Mouse (Mus musculus) forebrain, embryonic 14.5 days (tissue): Measurements from ENCODE around the gene Clrn1. TPM values are rescaled to one million over a fixed set of nuclear protein-coding genes. Genes with fewer than 3 reads are reported as not detected.
"Not testable (repeated sequence)": the region's sequence is repeated elsewhere in the genome, so short reads cannot be mapped to it uniquely, and the experiment has no call there.

Experiments
- ATAC-seq: fragments of 200-750 bp; cut with Nextera tagmentation; 2 replicates; pipeline ENCODE4 v1.8.0; 2017; ENCODE audit warnings: mild to moderate bottlenecking, moderate library complexity
- DNase-seq: peaks from one replicate; pipeline ENCODE4 v3.0.0-alpha.2; 2015; ENCODE audit warnings: low spot score
- H3K27ac ChIP-seq: fragments of 300-500 bp; sonication (generic); 2 replicates; pipeline ENCODE4 v1.5.1; 2014; ENCODE audit warnings: low read depth, mild to moderate bottlenecking, control low read depth, low read length, moderate library complexity
- H3K27me3 ChIP-seq: fragments of 300-500 bp; sonication (generic); replicated peaks from 2 replicates; pipeline ENCODE4 v1.6.1; 2014; ENCODE audit warnings: low read length, control low read depth, mixed read lengths; ENCODE audit not compliant: control insufficient read depth, insufficient read depth
- H3K36me3 ChIP-seq: fragments of 300-500 bp; sonication (generic); 2 replicates; pipeline ENCODE4 v1.6.1; 2014; ENCODE audit warnings: low read length, control low read depth; ENCODE audit not compliant: control insufficient read depth, insufficient read depth
- H3K4me1 ChIP-seq: fragments of 300-500 bp; sonication (generic); 2 replicates; pipeline ENCODE4 v1.6.1; 2014; ENCODE audit warnings: antibody characterized with exemption, low read length, control low read depth; ENCODE audit not compliant: control insufficient read depth, insufficient read depth
- H3K4me2 ChIP-seq: fragments of 300-500 bp; sonication (generic); 2 replicates; pipeline ENCODE4 v1.6.1; 2014; ENCODE audit warnings: mild to moderate bottlenecking, control low read depth, low read length
- H3K4me3 ChIP-seq: fragments of 300-500 bp; sonication (generic); 2 replicates; pipeline ENCODE4 v1.5.1; 2014; ENCODE audit warnings: low read depth, low read length, control low read depth
- H3K9ac ChIP-seq: fragments of 300-500 bp; sonication (generic); 2 replicates; pipeline ENCODE4 v1.6.1; 2014; ENCODE audit warnings: mild to moderate bottlenecking, low read length, control low read depth, moderate library complexity
- H3K9me3 ChIP-seq: fragments of 300-500 bp; sonication (generic); replicated peaks from 2 replicates; pipeline ENCODE4 v1.6.1; 2016; ENCODE audit warnings: low read length, control low read depth, mixed read lengths; ENCODE audit not compliant: control insufficient read depth
- WGBS: fragments of 180-500 bp; shearing (Covaris S2); extraction: QIAGEN DNeasy Blood & Tissue Kit; methylation state at CpG from one replicate; pipeline ENCODE4 v1.1.7; 2014; 5-methylcytosine and 5-hydroxymethylcytosine counted together
- polyA plus RNA-seq: library from polyadenylated mRNA; unstranded; fragments of >200 nt; fragmentation: Nextera tagmentation; extraction: Ambion mirVana; gene quantifications from 2 replicates; pipeline ENCODE4 v1.2.1, GENCODE M21; 2014

The Clrn1 gene
- polyA plus RNA-seq, 1 experiment from 2014 or later = 0.51 TPM

GRCm38 (mm10) chr3:58889670-58890069 is 4.5 kb upstream of the Clrn1 start:
- no peaks in the 10 kb centered on the region for H3K9me3 ChIP-seq
- no peak overlapping the region for H3K9ac ChIP-seq
- H3K4me1 ChIP-seq = peaks cover 6% of the 10 kb centered on the region; the same call in 1 of the 2 replicates
- DNase-seq = no peak
- H3K36me3 ChIP-seq = no peaks in the 10 kb centered on the region
- 16% methylated on average over 3 of the region's 3 CpGs for WGBS
- ATAC-seq = peak; percentile 25; the same call in 1 of the 2 replicates
- no peak overlapping the region for H3K4me2 ChIP-seq
- H3K4me3 ChIP-seq = no peak overlapping the region
- no peaks in the 10 kb centered on the region for H3K27me3 ChIP-seq
- H3K27ac ChIP-seq = peak overlapping the region; percentile 49; the same call in 1 of the 2 replicates

GRCm38 (mm10) chr3:58888131-58888715 is 3.1 kb upstream of the Clrn1 start:
- Histone ChIP-seq H3K4me3 (no peak overlapping the region), H3K27ac (peak overlapping the region; percentile 21; the same call in 1 of the 2 replicates), H3K9ac (no peak overlapping the region), H3K27me3 (no peaks in the 10 kb centered on the region), H3K36me3 (no peaks in the 10 kb centered on the region), H3K4me1 (peaks cover 6% of the 10 kb centered on the region; the same call in 1 of the 2 replicates), H3K4me2 (no peak overlapping the region), H3K9me3 (no peaks in the 10 kb centered on the region)
- DNase-seq (peak; percentile 39), ATAC-seq (peak; percentile 45)
- 79% methylated on average over 7 of the region's 7 CpGs for WGBS

GRCm38 (mm10) chr3:58887719-58888118 is 2.6 kb upstream of the Clrn1 start:
- Histone ChIP-seq H3K27ac (peak overlapping the region; percentile 21; the same call in 1 of the 2 replicates), H3K36me3 (no peaks in the 10 kb centered on the region), H3K9ac (no peak overlapping the region), H3K4me1 (peaks cover 6% of the 10 kb centered on the region; the same call in 1 of the 2 replicates), H3K4me3 (no peak overlapping the region), H3K27me3 (no peaks in the 10 kb centered on the region), H3K9me3 (no peaks in the 10 kb centered on the region), H3K4me2 (no peak overlapping the region)
- ATAC-seq = no peak
- WGBS = 91% methylated on average over 10 of the region's 10 CpGs
- DNase-seq = no peak

- ATAC-seq (no peak), DNase-seq (no peak)
- Histone ChIP-seq H3K4me2 (no peak overlapping the region), H3K36me3 (no peaks in the 10 kb centered on the region), H3K4me1 (no peaks in the 10 kb centered on the region; the same call in 1 of the 2 replicates), H3K27ac (no peak overlapping the region), H3K9ac (no peak overlapping the region), H3K27me3 (no peaks in the 10 kb centered on the region), H3K9me3 (no peaks in the 10 kb centered on the region), H3K4me3 (no peak overlapping the region)
These were observed 1.6 kb downstream of the Clrn1 start for GRCm38 (mm10) chr3:58883511-58883907.

- no peak overlapping the region for H3K4me3 ChIP-seq
- DNase-seq (peak; percentile 32), ATAC-seq (peak; percentile 25; the same call in 1 of the 2 replicates)
- WGBS = 18% methylated on average over 8 of the region's 8 CpGs
- H3K9ac ChIP-seq = no peak overlapping the region
- H3K4me2 ChIP-seq = no peak overlapping the region
- no peaks in the 10 kb centered on the region; the same call in 1 of the 2 replicates for H3K4me1 ChIP-seq
- no peaks in the 10 kb centered on the region for H3K9me3 ChIP-seq
- H3K27me3 ChIP-seq = no peaks in the 10 kb centered on the region
- no peaks in the 10 kb centered on the region for H3K36me3 ChIP-seq
- peak overlapping the region; percentile 9; the same call in 1 of the 2 replicates for H3K27ac ChIP-seq
These were observed 2.1 kb downstream of the Clrn1 start for GRCm38 (mm10) chr3:58882878-58883510.

GRCm38 (mm10) chr3:58881016-58881415 is 4.1 kb downstream of the Clrn1 start:
- Histone ChIP-seq H3K27me3 (no peaks in the 10 kb centered on the region), H3K9ac (no peak overlapping the region), H3K9me3 (no peaks in the 10 kb centered on the region), H3K4me2 (no peak overlapping the region), H3K36me3 (no peaks in the 10 kb centered on the region), H3K4me3 (no peak overlapping the region), H3K27ac (no peak overlapping the region), H3K4me1 (no peaks in the 10 kb centered on the region; the same call in 1 of the 2 replicates)
- ATAC-seq = no peak
- DNase-seq = no peak
- WGBS = 31% methylated on average over 1 of the region's 1 CpGs

GRCm38 (mm10) chr3:58880181-58880580 is 5.0 kb downstream of the Clrn1 start:
- WGBS = 77% methylated on average over 2 of the region's 2 CpGs
- no peak overlapping the region for H3K4me2 ChIP-seq
- no peak overlapping the region for H3K4me3 ChIP-seq
- H3K9ac ChIP-seq = no peak overlapping the region
- no peaks in the 10 kb centered on the region for H3K27me3 ChIP-seq
- DNase-seq (no peak), ATAC-seq (no peak)
- no peaks in the 10 kb centered on the region; the same call in 1 of the 2 replicates for H3K4me1 ChIP-seq
- H3K9me3 ChIP-seq = no peaks in the 10 kb centered on the region
- H3K36me3 ChIP-seq = no peaks in the 10 kb centered on the region
- no peak overlapping the region for H3K27ac ChIP-seq

- WGBS = 79% methylated on average over 2 of the region's 2 CpGs
- ATAC-seq, H3K9ac ChIP-seq, H3K27me3 ChIP-seq, H3K9me3 ChIP-seq, H3K4me1 ChIP-seq, H3K4me2 ChIP-seq, H3K36me3 ChIP-seq, H3K27ac ChIP-seq, DNase-seq, H3K4me3 ChIP-seq: not testable (repeated sequence)
These were observed 13.3 kb downstream of the Clrn1 start for GRCm38 (mm10) chr3:58871882-58872281.

- DNase-seq (peak; percentile 64), ATAC-seq (peak; percentile 83)
- Histone ChIP-seq H3K36me3 (no peaks in the 10 kb centered on the region), H3K4me2 (no peak overlapping the region), H3K9ac (no peak overlapping the region), H3K4me3 (no peak overlapping the region), H3K27ac (no peak overlapping the region), H3K9me3 (no peaks in the 10 kb centered on the region), H3K27me3 (no peaks in the 10 kb centered on the region), H3K4me1 (no peaks in the 10 kb centered on the region)
- WGBS = 38% methylated on average over 7 of the region's 7 CpGs
These were observed 19.4 kb downstream of the Clrn1 start for GRCm38 (mm10) chr3:58865690-58866089.
